Mouse (Mus musculus) myocyte (in vitro differentiated cells): Measurements from ENCODE around the gene Cdc42se2. TPM values are rescaled to one million over a fixed set of nuclear protein-coding genes. Genes with fewer than 3 reads are reported as not detected.

Source experiments
- H3K27me3 ChIP-seq: one replicate; pipeline ENCODE4 v1.6.1; 2011; ENCODE audit not compliant: control insufficient read depth, insufficient read depth, insufficient read length
- H3K36me3 ChIP-seq: one replicate; pipeline ENCODE4 v1.6.1; 2011; ENCODE audit not compliant: control insufficient read depth, insufficient read depth
- H3K4me2 ChIP-seq: one replicate; pipeline ENCODE4 v1.6.1; 2011; ENCODE audit warnings: low read depth, control low read depth
- H3K4me3 ChIP-seq: one replicate; pipeline ENCODE4 v1.5.1; 2011; ENCODE audit warnings: mild to moderate bottlenecking, control low read depth, moderate library complexity
- H3K79me2 ChIP-seq: one replicate; pipeline ENCODE4 v1.6.1; 2011; ENCODE audit not compliant: control insufficient read depth, insufficient read depth
- H3ac ChIP-seq: one replicate; pipeline ENCODE4 v1.6.1; 2011; ENCODE audit not compliant: control insufficient read depth, insufficient read length
- CEBPB ChIP-seq: IDR thresholded peaks from 2 replicates; pipeline ENCODE4 v1.6.1; 2011; ENCODE audit warnings: mild to moderate bottlenecking, moderate library complexity; ENCODE audit not compliant: poor library complexity, insufficient read depth, severe bottlenecking
- E2F4 ChIP-seq: IDR thresholded peaks from one replicate; pipeline ENCODE4 v1.6.1; 2011; ENCODE audit warnings: mild to moderate bottlenecking, control low read depth, moderate library complexity; ENCODE audit not compliant: insufficient read depth
- MAX ChIP-seq: IDR thresholded peaks from one replicate; pipeline ENCODE4 v1.6.1; 2011; ENCODE audit warnings: low read depth, mild to moderate bottlenecking, control low read depth
- MYOD1 ChIP-seq, 3 experiments: IDR thresholded peaks; one replicate each; pipeline ENCODE4 v1.6.1; 2011; ENCODE audit warnings: control low read depth in 2 of 3, low read depth in 2 of 3, mild to moderate bottlenecking in 2 of 3, moderate library complexity in 1 of 3; ENCODE audit not compliant: insufficient read length in 2 of 3, control insufficient read depth in 1 of 3
- MYOG ChIP-seq, 3 experiments: IDR thresholded peaks; one replicate each; pipeline ENCODE4 v1.6.1; 2011; ENCODE audit warnings: control low read depth in 2 of 3, low read depth in 2 of 3, mild to moderate bottlenecking in 2 of 3; ENCODE audit not compliant: insufficient read length in 2 of 3, control insufficient read depth in 1 of 3, insufficient read depth in 1 of 3
- POLR2A ChIP-seq: IDR thresholded peaks from one replicate; pipeline ENCODE4 v1.6.1; 2011; ENCODE audit warnings: low read depth, mild to moderate bottlenecking, control low read depth, moderate library complexity; ENCODE audit not compliant: insufficient read length
- POLR2AphosphoS2 ChIP-seq: IDR thresholded peaks from one replicate; pipeline ENCODE4 v1.6.1; 2011; ENCODE audit warnings: low read depth, control low read depth; ENCODE audit not compliant: insufficient read length
- REST ChIP-seq: IDR thresholded peaks from one replicate; pipeline ENCODE4 v1.6.1; 2011; ENCODE audit warnings: mild to moderate bottlenecking, control low read depth, moderate library complexity; ENCODE audit not compliant: insufficient read depth, insufficient read length
- SRF ChIP-seq: IDR thresholded peaks from one replicate; pipeline ENCODE4 v1.6.1; 2011; ENCODE audit warnings: low read depth; ENCODE audit not compliant: control insufficient read depth, insufficient read length
- TCF12 ChIP-seq: IDR thresholded peaks from one replicate; pipeline ENCODE4 v1.6.1; 2011; ENCODE audit warnings: mild to moderate bottlenecking, control low read depth; ENCODE audit not compliant: poor library complexity, insufficient read depth, severe bottlenecking
- TCF3 ChIP-seq: IDR thresholded peaks from one replicate; pipeline ENCODE4 v1.6.1; 2011; ENCODE audit warnings: low read depth, control low read depth; ENCODE audit not compliant: insufficient read length
- USF1 ChIP-seq: IDR thresholded peaks from one replicate; pipeline ENCODE4 v1.6.1; 2011; ENCODE audit warnings: low read depth, mild to moderate bottlenecking, control low read depth, moderate library complexity
- polyA plus RNA-seq: library from polyadenylated mRNA; unstranded; fragments of >200 nt; fragmentation: generic; extraction: Trizol; gene quantifications from one replicate; pipeline ENCODE4 v1.2.1, GENCODE M21; 2012; ENCODE audit warnings: missing spikeins

The Cdc42se2 gene
- polyA plus RNA-seq: 51.0 TPM

DNA sequence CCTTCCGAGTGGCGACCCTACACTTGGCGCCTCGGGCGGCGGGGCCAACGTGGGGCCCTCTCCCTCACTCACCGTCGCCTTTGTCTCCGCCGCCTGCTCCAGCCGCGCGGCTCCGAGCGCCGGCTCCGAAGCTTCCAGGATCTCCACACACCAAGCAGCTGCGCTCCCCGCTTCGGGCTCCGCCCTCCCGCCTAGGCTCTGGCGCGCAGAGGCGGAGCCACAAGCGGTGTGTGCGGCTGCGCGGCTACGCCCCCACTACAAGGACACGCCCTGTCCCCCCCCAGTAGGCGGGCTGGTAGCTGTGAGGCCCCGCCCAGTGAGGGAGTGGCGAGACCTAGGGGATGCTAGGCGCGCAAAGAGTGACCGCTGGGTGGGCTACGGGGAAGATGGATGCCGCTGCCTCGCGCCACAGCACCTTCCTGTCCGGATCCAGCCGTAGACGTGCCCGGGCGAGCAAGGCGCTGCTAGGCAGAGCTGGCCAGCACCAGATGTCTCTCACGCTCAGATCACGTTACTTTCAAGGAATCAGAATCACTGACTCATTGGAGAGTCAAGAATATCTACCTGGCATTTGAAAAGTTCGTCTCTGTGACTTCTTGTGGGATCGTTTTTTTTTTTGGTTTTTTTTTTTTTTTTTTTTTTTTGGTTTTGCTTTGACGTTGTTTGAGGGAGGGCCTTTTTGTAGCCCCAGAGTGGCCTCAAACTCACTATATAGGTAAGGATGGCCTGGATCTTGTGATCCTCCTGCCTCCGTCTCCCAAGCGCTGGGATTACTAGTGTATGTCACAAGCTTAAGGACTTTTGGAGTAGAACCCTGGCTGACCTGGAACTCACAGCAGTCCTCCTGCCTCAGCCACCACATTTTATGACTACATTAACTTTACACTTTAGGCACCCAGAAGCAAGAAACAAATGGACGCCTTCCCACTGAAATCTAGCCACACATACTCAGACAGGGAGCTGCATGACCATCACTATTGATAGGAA lies at the start of gene Cdc42se2:
Gene Cdc42se2, minus strand, starts transcription at position 188 of the 987 bp plus-strand sequence.
- peaks cover 42% of the 10 kb centered on the region for H3K79me2 ChIP-seq
- peak within 1 kb of the TSS; percentile 69 for H3K4me3 ChIP-seq
- H3K36me3 ChIP-seq: no peaks in the 10 kb centered on the region
- peak within 1 kb of the TSS; percentile 55 for H3ac ChIP-seq
- TF ChIP-seq MAX: no peak
- TF ChIP-seq REST: peak; percentile 5
- TF ChIP-seq SRF: peak; percentile 79
- peak in 2 of 3 experiments; percentile 68 to 74 for TF ChIP-seq MYOD1 (IDR thresholded peaks at IDR 0.05; ENCODE audit: control insufficient read depth in 1 of 3, insufficient read length in 2 of 3, low read depth in 2 of 3)
- peak in 2 of 3 experiments; percentile 51 to 81 for TF ChIP-seq MYOG (IDR thresholded peaks at IDR 0.05; ENCODE audit: control insufficient read depth in 1 of 3, insufficient read depth in 1 of 3, insufficient read length in 2 of 3, low read depth in 2 of 3)
- no peak for TF ChIP-seq E2F4
- peak; percentile 79 for TF ChIP-seq POLR2A
- no peak for TF ChIP-seq TCF12
- TF ChIP-seq POLR2AphosphoS2: peak; percentile 65
- no peak for TF ChIP-seq USF1
- H3K4me2 ChIP-seq: peak within 1 kb of the TSS; percentile 97
- no peaks in the 10 kb centered on the region for H3K27me3 ChIP-seq

DNA sequence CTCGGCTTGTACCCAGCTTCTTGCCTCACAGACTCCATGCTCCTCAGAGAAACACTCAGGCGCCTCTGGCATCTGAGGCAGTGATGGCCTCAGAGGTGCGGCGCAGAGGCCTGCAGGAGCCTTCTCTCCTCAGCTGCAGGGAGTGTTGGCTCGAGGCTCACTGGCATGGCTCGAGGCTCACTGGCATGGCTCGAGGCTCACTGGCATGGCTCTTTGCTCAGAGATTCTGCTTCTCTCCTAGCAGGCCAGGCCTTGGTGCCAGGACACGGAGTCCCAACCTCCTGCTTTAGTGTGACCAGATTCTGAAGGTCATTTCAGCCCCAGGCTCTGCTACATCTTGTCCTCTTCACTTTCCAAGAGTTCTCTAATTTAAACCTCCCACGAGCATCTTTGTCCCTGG lies 48.6 kb upstream of the Cdc42se2 start:
- H3K79me2 ChIP-seq: no peaks in the 10 kb centered on the region
- H3K4me2 ChIP-seq: no peak overlapping the region
- no peak overlapping the region for H3ac ChIP-seq
- H3K27me3 ChIP-seq: no peaks in the 10 kb centered on the region
- TF ChIP-seq POLR2A (no peak), REST (no peak)
- H3K4me3 ChIP-seq: no peak overlapping the region
- no peaks in the 10 kb centered on the region for H3K36me3 ChIP-seq

DNA sequence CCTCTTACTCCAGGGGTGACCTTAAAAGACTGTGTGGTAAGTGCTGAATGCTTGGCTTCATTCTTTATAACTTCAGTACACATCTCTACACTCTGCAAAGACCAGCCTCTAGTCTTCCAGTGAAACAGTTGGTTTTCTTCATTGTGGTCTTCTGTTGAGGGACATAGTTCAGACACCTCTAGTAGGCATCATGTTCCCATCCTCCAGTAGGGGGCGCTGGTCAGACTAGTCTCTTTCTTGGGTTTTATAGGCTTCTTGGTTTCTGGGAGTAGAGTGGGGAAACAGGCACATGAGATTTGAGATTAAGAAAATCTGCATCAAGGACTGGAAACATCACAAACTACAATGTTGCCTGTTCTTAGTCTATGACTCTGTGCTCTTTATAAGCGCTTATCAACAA lies 47.1 kb upstream of the Cdc42se2 start:
- no peaks in the 10 kb centered on the region for H3K36me3 ChIP-seq
- no peak for TF ChIP-seq TCF12
- TF ChIP-seq REST: no peak
- no peak for TF ChIP-seq MYOD1 (IDR thresholded peaks at IDR 0.05; ENCODE audit: control insufficient read depth in 1 of 3, insufficient read length in 2 of 3, low read depth in 2 of 3)
- TF ChIP-seq USF1: no peak
- no peak for TF ChIP-seq MAX
- TF ChIP-seq SRF: no peak
- TF ChIP-seq POLR2A: no peak
- H3K4me3 ChIP-seq: no peak overlapping the region
- no peaks in the 10 kb centered on the region for H3K27me3 ChIP-seq
- no peaks in the 10 kb centered on the region for H3K79me2 ChIP-seq
- no peak overlapping the region for H3K4me2 ChIP-seq
- no peak overlapping the region for H3ac ChIP-seq

DNA sequence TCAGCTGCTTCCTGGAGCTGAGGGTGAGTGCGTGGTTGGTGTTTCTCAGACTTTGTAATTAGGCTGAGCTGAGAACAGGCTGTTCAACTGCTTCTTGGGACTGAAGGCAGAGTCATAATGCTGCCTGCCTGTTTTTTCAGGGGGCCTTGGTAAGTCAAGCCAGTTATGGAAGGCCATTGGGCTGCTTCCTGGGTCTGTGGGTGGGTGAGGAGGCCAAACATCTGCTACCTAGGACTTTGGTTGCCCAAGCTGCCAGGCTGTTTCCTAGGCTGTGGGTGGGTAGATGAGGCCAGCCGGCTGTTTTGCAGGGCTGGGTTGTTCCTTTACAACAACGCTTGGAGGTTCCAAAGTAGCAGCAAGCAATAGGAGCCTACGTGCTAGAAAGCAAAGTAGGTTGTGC lies 46.4 kb upstream of the Cdc42se2 start:
- no peak overlapping the region for H3K4me2 ChIP-seq
- H3K27me3 ChIP-seq: no peaks in the 10 kb centered on the region
- no peaks in the 10 kb centered on the region for H3K79me2 ChIP-seq
- H3ac ChIP-seq: no peak overlapping the region
- no peaks in the 10 kb centered on the region for H3K36me3 ChIP-seq
- no peak overlapping the region for H3K4me3 ChIP-seq
- TF ChIP-seq TCF3 (no peak), POLR2A (no peak), E2F4 (no peak), POLR2AphosphoS2 (no peak), TCF12 (no peak), CEBPB (no peak), MYOG (IDR thresholded peaks at IDR 0.05; ENCODE audit: control insufficient read depth in 1 of 3, insufficient read depth in 1 of 3, insufficient read length in 2 of 3, low read depth in 2 of 3) (no peak), SRF (no peak), MYOD1 (IDR thresholded peaks at IDR 0.05; ENCODE audit: control insufficient read depth in 1 of 3, insufficient read length in 2 of 3, low read depth in 2 of 3) (no peak), REST (no peak), USF1 (no peak), MAX (no peak)

DNA sequence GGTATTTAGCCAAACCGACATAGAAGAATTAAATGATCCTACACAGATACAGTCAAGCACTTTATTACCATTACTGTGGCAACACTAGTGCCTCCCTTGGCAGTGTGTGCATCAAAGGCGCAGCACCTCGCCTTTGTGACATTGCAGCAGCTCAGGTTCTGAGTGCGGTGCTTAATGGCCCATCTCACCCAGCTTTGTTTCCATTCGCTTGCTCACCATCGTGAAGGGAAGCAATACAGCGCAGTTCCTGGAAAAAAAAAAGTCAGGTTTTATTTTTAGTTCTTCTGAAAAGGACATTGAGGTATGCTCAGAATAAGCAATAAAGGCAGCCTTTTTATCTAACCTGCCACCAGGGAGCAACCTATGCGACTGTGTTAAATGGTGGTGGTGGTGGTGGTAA lies 39.3 kb upstream of the Cdc42se2 start:
- no peak overlapping the region for H3K4me3 ChIP-seq
- H3K4me2 ChIP-seq: no peak overlapping the region
- H3ac ChIP-seq: no peak overlapping the region
- H3K79me2 ChIP-seq: no peaks in the 10 kb centered on the region
- TF ChIP-seq MYOG (IDR thresholded peaks at IDR 0.05; ENCODE audit: control insufficient read depth in 1 of 3, insufficient read depth in 1 of 3, insufficient read length in 2 of 3, low read depth in 2 of 3): no peak
- no peak for TF ChIP-seq REST
- no peak for TF ChIP-seq MYOD1 (IDR thresholded peaks at IDR 0.05; ENCODE audit: control insufficient read depth in 1 of 3, insufficient read length in 2 of 3, low read depth in 2 of 3)
- H3K36me3 ChIP-seq: no peaks in the 10 kb centered on the region
- H3K27me3 ChIP-seq: no peaks in the 10 kb centered on the region
